Mouse (Mus musculus) ES-Bruce4 (cell line): ENCODE results near the gene Zfyve21. TPM values are rescaled to one million over a fixed set of nuclear protein-coding genes. Genes with fewer than 3 reads are reported as not detected.

Experiments
- H3K27ac ChIP-seq: 2 replicates; pipeline ENCODE4 v1.5.1; 2012; ENCODE audit warnings: low read length, inconsistent platforms; ENCODE audit not compliant: insufficient read depth
- H3K27me3 ChIP-seq: 2 replicates; pipeline ENCODE4 v1.6.1; 2012; ENCODE audit warnings: mild to moderate bottlenecking, low read length, inconsistent platforms; ENCODE audit not compliant: control insufficient read depth, poor library complexity, insufficient read depth, severe bottlenecking
- H3K36me3 ChIP-seq: 2 replicates; pipeline ENCODE4 v1.6.1; 2012; ENCODE audit warnings: inconsistent platforms, mild to moderate bottlenecking, low read length, moderate library complexity; ENCODE audit not compliant: control insufficient read depth, poor library complexity, insufficient read depth, severe bottlenecking
- H3K4me1 ChIP-seq: one replicate; pipeline ENCODE4 v1.8.1; 2011; ENCODE audit warnings: low read length; ENCODE audit not compliant: control insufficient read depth, insufficient read depth
- H3K4me3 ChIP-seq: 2 replicates; pipeline ENCODE4 v1.5.1; 2011; ENCODE audit warnings: low read depth, mild to moderate bottlenecking, low read length
- H3K9ac ChIP-seq: 2 replicates; pipeline ENCODE4 v1.6.1; 2012; ENCODE audit warnings: low read depth, mild to moderate bottlenecking, inconsistent platforms; ENCODE audit not compliant: poor library complexity, severe bottlenecking
- H3K9me3 ChIP-seq: replicated peaks from 2 replicates; pipeline ENCODE4 v1.6.1; 2012; ENCODE audit warnings: mild to moderate bottlenecking, low read length, inconsistent platforms; ENCODE audit not compliant: control insufficient read depth, poor library complexity, insufficient read depth, severe bottlenecking
- CTCF ChIP-seq: IDR thresholded peaks from one replicate; pipeline ENCODE4 v1.8.1; 2011; ENCODE audit warnings: low read depth, low read length
- EP300 ChIP-seq: IDR thresholded peaks from 2 replicates; pipeline ENCODE4 v1.6.1; 2011; ENCODE audit warnings: low read depth, low read length; ENCODE audit not compliant: insufficient read depth
- POLR2A ChIP-seq: IDR thresholded peaks from one replicate; pipeline ENCODE4 v1.8.1; 2011; ENCODE audit warnings: low read length; ENCODE audit not compliant: insufficient read depth
- polyA plus RNA-seq: library from polyadenylated mRNA; stranded (reverse); fragments of >200 nt; gene quantifications from 2 replicates; pipeline ENCODE4 v1.2.4, GENCODE M21; 2011; ENCODE audit warnings: low read depth; ENCODE audit not compliant: missing spikeins, insufficient read depth, insufficient read length

Zfyve21 gene
- polyA plus RNA-seq, 1 experiment = 36.0 TPM

DNA sequence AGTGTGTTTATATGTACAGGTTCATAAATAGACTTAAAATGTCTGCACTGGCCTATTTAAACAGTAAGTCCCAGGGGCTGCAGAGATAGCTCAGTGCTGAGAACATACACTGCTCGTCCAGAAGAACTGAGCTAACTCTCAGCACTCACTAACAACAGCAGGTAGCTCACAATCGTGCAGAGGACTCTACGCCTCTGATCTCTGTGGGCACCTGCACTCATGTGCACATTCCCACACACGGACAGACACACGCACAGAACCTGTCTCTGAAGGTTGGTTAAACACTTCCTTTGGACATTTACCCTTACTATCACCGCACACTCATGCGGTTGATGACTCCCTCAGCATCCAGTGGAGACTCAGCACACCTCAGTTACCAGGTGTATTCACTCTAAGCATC lies 56.8 kb downstream of the Zfyve21 start:
- no peak overlapping the region for H3K27ac ChIP-seq
- H3K9ac ChIP-seq = no peak overlapping the region
- TF ChIP-seq POLR2A = no peak
- no peak for TF ChIP-seq CTCF
- TF ChIP-seq EP300 = no peak
- H3K36me3 ChIP-seq = no peaks in the 10 kb centered on the region
- no peaks in the 10 kb centered on the region for H3K27me3 ChIP-seq
- H3K9me3 ChIP-seq = peaks cover 2% of the 10 kb centered on the region; the same call in 1 of the 2 replicates
- H3K4me1 ChIP-seq = no peaks in the 10 kb centered on the region
- no peak overlapping the region for H3K4me3 ChIP-seq

DNA sequence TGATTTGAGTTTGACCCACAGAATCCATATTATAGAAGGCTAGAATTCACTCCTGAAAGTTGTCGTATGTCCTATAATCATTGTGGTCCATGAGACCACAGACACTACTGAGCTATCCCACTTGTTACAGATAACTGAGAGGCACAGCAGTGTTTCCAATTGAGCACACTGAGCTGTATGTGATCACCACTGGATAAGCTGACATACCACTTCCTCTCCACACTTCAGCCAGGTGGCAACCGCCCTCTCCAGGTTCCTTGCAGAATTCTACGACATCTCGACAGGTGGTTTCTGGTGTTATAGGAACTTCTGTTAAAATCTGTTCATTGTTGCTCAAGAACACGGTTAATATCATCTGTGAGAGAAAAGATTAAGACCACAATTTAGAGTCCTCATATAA lies 58.1 kb downstream of the Zfyve21 start:
- H3K9ac ChIP-seq = no peak overlapping the region
- no peaks in the 10 kb centered on the region for H3K27me3 ChIP-seq
- TF ChIP-seq POLR2A = no peak
- no peak for TF ChIP-seq CTCF
- no peak for TF ChIP-seq EP300
- no peaks in the 10 kb centered on the region for H3K36me3 ChIP-seq
- H3K9me3 ChIP-seq = peaks cover 2% of the 10 kb centered on the region; the same call in 1 of the 2 replicates
- no peak overlapping the region for H3K4me3 ChIP-seq
- H3K27ac ChIP-seq = no peak overlapping the region
- no peaks in the 10 kb centered on the region for H3K4me1 ChIP-seq

DNA sequence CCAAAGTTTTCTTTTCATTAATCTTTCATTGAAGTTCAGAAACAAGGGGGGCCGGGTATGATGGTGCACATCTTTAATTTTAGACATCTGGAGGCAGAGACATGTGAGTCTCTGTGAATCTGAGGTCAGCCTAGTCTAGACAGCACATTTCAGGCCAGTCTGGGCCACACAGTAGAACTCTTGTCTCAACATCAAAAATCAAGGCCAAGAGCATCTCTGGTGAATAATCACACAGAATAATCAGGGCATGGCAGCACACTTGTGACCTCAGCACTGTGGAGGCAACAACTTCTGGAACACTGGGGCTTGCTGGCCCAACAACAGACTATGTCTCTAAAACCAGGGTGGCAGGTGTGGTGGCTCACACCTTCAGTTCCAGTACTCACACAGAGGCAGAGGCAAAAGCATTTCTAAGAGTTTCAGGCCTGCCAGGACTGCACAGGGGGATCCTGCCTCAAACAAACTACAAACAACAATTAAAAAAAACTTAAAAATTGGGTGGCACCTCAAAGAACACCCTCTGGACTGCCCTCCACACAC lies 60.7 kb downstream of the Zfyve21 start:
- TF ChIP-seq POLR2A (no peak), CTCF (no peak), EP300 (no peak)
- H3K27ac ChIP-seq = no peak overlapping the region
- H3K36me3 ChIP-seq = no peaks in the 10 kb centered on the region
- no peak overlapping the region for H3K4me3 ChIP-seq
- peaks cover 2% of the 10 kb centered on the region; the same call in 1 of the 2 replicates for H3K9me3 ChIP-seq
- H3K4me1 ChIP-seq = no peaks in the 10 kb centered on the region
- H3K27me3 ChIP-seq = no peaks in the 10 kb centered on the region
- H3K9ac ChIP-seq = no peak overlapping the region

DNA sequence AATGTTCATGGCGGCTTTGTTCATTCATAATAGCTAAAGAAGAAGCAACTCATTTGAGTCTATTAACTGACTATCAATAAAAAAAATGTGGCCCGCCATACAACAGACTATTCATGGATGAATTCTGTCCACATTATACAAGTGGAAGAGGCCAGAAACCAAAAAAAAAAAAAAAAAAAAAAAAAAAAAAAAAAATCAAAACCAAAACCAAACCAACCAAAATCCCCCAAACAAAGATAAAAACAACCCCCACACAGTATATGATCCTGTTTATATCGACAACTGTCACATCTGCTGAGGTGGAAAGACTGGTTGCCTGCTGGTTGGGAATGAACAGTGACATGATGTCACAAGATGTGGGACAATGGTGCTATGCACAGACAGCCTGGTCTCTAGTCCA lies 61.5 kb downstream of the Zfyve21 start:
- Histone ChIP-seq H3K36me3 (no peaks in the 10 kb centered on the region), H3K4me1 (no peaks in the 10 kb centered on the region), H3K4me3 (no peak overlapping the region), H3K27me3 (no peaks in the 10 kb centered on the region), H3K9me3 (no peaks in the 10 kb centered on the region; the same call in 1 of the 2 replicates), H3K27ac (no peak overlapping the region), H3K9ac (no peak overlapping the region)
- TF ChIP-seq CTCF = no peak
- TF ChIP-seq POLR2A = no peak

DNA sequence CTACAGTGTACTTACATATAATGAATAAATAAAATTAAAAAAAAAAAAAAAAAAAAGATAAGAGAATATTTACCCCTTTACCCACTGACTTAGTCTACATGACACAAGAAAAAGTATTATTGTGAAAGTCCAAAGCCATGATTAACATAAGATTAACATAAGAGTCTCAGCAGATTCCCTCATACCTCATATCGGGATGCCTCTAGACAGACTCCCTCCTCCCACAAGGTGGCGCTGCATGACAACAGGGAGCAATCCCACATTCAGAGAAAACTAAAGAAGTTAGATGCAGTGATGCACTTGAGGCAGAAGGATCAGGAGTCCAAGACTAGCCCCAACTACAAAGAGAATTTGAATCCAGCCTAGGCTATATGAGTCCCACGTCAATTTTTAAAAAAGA lies 64.2 kb downstream of the Zfyve21 start:
- H3K9ac ChIP-seq = no peak overlapping the region
- H3K4me1 ChIP-seq = no peaks in the 10 kb centered on the region
- no peaks in the 10 kb centered on the region for H3K9me3 ChIP-seq
- H3K27ac ChIP-seq = no peak overlapping the region
- no peak overlapping the region for H3K4me3 ChIP-seq
- H3K27me3 ChIP-seq = no peaks in the 10 kb centered on the region
- TF ChIP-seq CTCF (peak; percentile 90), POLR2A (no peak)
- no peaks in the 10 kb centered on the region for H3K36me3 ChIP-seq

Other genes starting within 250 kb of the Zfyve21 start
- 86.1 and 90.2 TPM in 2 replicates for gene Mark3, start 239.6 kb upstream of the Zfyve21 start, polyA plus RNA-seq
- 140 and 147 TPM in 2 replicates for gene Ckb, start 141.8 kb upstream of the Zfyve21 start, polyA plus RNA-seq
- gene Trmt61a, start 136.1 kb upstream of the Zfyve21 start, polyA plus RNA-seq = 13.0 and 14.8 TPM in 2 replicates
- gene Bag5, start 100.9 kb upstream of the Zfyve21 start, polyA plus RNA-seq = 13.4 and 14.6 TPM in 2 replicates
- gene Apopt1, start 100.9 kb upstream of the Zfyve21 start, polyA plus RNA-seq = 49.1 and 49.4 TPM in 2 replicates
- 92.2 and 92.5 TPM in 2 replicates for gene Klc1, start 55.3 kb upstream of the Zfyve21 start, polyA plus RNA-seq
- gene Xrcc3, start 297 bp upstream of the Zfyve21 start, polyA plus RNA-seq = 13.9 and 14.3 TPM in 2 replicates
- 7.8 and 8.9 TPM in 2 replicates for gene Ppp1r13b, start 93.9 kb downstream of the Zfyve21 start, polyA plus RNA-seq
- gene Atp5mpl, start 152.8 kb downstream of the Zfyve21 start, polyA plus RNA-seq = 386 and 394 TPM in 2 replicates
- not detected in 2 replicates for gene Tdrd9, start 157.4 kb downstream of the Zfyve21 start, polyA plus RNA-seq
- not detected in 2 replicates for gene Rd3l, start 167.1 kb downstream of the Zfyve21 start, polyA plus RNA-seq